Mouse (Mus musculus): ENCODE measurements at regions not wholly inside any gene's neighbourhood (a gene's known extent, or its start where the extent isn't known, plus 50 kb on each side); places are given as distances from the start of the nearest gene placed in this dataset.

- TF ChIP-seq CTCF (conservative IDR thresholded peaks at IDR 0.05; ENCODE audit: insufficient read depth, insufficient read length, low read depth, low read length), result no peak
- TF ChIP-seq POLR2A (IDR thresholded peaks at IDR 0.05; ENCODE audit: low read depth, low read length), result no peak
- H3K36me3 ChIP-seq (ENCODE audit: control insufficient read depth, insufficient read depth, low read length), result no peaks in the 10 kb centered on the region
- no peaks in the 10 kb centered on the region; the same call in 1 of the 2 replicates for H3K4me1 ChIP-seq (ENCODE audit: control insufficient read depth, insufficient read depth, low read length)
- H3K27me3 ChIP-seq (replicated peaks; ENCODE audit: control insufficient read depth, insufficient read depth, low read length), result no peaks in the 10 kb centered on the region
- no peak for DNase-seq
- no peak overlapping the region for H3K27ac ChIP-seq (ENCODE audit: insufficient read depth, low read depth, low read length)
- H3K4me3 ChIP-seq (ENCODE audit: insufficient read depth, low read depth, low read length), result no peak overlapping the region
- WGBS, result 85% methylated on average over 5 of the region's 5 CpGs
These were observed 95.2 kb upstream of the Cd180 start for GRCm38 (mm10) chr13:102598181-102598580.

- H3K27me3 ChIP-seq (replicated peaks; ENCODE audit: control insufficient read depth, insufficient read depth, low read length), result no peaks in the 10 kb centered on the region
- no peak for TF ChIP-seq CTCF (conservative IDR thresholded peaks at IDR 0.05; ENCODE audit: insufficient read depth, insufficient read length, low read depth, low read length)
- TF ChIP-seq POLR2A (IDR thresholded peaks at IDR 0.05; ENCODE audit: low read depth, low read length), result no peak
- no peak for DNase-seq
- H3K36me3 ChIP-seq (ENCODE audit: control insufficient read depth, insufficient read depth, low read length), result no peaks in the 10 kb centered on the region
- H3K4me3 ChIP-seq (ENCODE audit: insufficient read depth, low read depth, low read length), result no peak overlapping the region
- WGBS, result 61% methylated on average over 3 of the region's 3 CpGs
- no peaks in the 10 kb centered on the region; the same call in 1 of the 2 replicates for H3K4me1 ChIP-seq (ENCODE audit: control insufficient read depth, insufficient read depth, low read length)
- H3K27ac ChIP-seq (ENCODE audit: insufficient read depth, low read depth, low read length), result no peak overlapping the region
These were observed 93.8 kb upstream of the Cd180 start for GRCm38 (mm10) chr13:102599602-102600001.

- WGBS, result 85% methylated on average over 4 of the region's 4 CpGs
- no peak overlapping the region for H3K27ac ChIP-seq (ENCODE audit: insufficient read depth, low read depth, low read length)
- no peak for TF ChIP-seq CTCF (conservative IDR thresholded peaks at IDR 0.05; ENCODE audit: insufficient read depth, insufficient read length, low read depth, low read length)
- no peak for TF ChIP-seq POLR2A (IDR thresholded peaks at IDR 0.05; ENCODE audit: low read depth, low read length)
- H3K4me3 ChIP-seq (ENCODE audit: insufficient read depth, low read depth, low read length), result no peak overlapping the region
- no peaks in the 10 kb centered on the region for H3K27me3 ChIP-seq (replicated peaks; ENCODE audit: control insufficient read depth, insufficient read depth, low read length)
- no peak for DNase-seq
- no peaks in the 10 kb centered on the region; the same call in 1 of the 2 replicates for H3K4me1 ChIP-seq (ENCODE audit: control insufficient read depth, insufficient read depth, low read length)
- no peaks in the 10 kb centered on the region for H3K36me3 ChIP-seq (ENCODE audit: control insufficient read depth, insufficient read depth, low read length)
These were observed 93.3 kb upstream of the Cd180 start for GRCm38 (mm10) chr13:102600026-102600425.

GRCm38 (mm10) chr13:102624461-102624860 lies 68.9 kb upstream of the Cd180 start:
- H3K36me3 ChIP-seq (ENCODE audit: control insufficient read depth, insufficient read depth, low read length), result no peaks in the 10 kb centered on the region
- no peak overlapping the region for H3K4me3 ChIP-seq (ENCODE audit: insufficient read depth, low read depth, low read length)
- DNase-seq, result no peak
- TF ChIP-seq POLR2A (IDR thresholded peaks at IDR 0.05; ENCODE audit: low read depth, low read length), result no peak
- TF ChIP-seq CTCF (conservative IDR thresholded peaks at IDR 0.05; ENCODE audit: insufficient read depth, insufficient read length, low read depth, low read length), result no peak
- peaks cover 20% of the 10 kb centered on the region for H3K4me1 ChIP-seq (ENCODE audit: control insufficient read depth, insufficient read depth, low read length)
- no peaks in the 10 kb centered on the region for H3K27me3 ChIP-seq (replicated peaks; ENCODE audit: control insufficient read depth, insufficient read depth, low read length)
- no peak overlapping the region for H3K27ac ChIP-seq (ENCODE audit: insufficient read depth, low read depth, low read length)
- 88% methylated on average over 2 of the region's 2 CpGs for WGBS

GRCm38 (mm10) chr13:102625171-102625835 lies 68.1 kb upstream of the Cd180 start:
- Histone ChIP-seq H3K4me1 (ENCODE audit: control insufficient read depth, insufficient read depth, low read length) (peaks cover 20% of the 10 kb centered on the region), H3K36me3 (ENCODE audit: control insufficient read depth, insufficient read depth, low read length) (no peaks in the 10 kb centered on the region), H3K4me3 (ENCODE audit: insufficient read depth, low read depth, low read length) (no peak overlapping the region), H3K27ac (ENCODE audit: insufficient read depth, low read depth, low read length) (peak overlapping the region; percentile 75), H3K27me3 (replicated peaks; ENCODE audit: control insufficient read depth, insufficient read depth, low read length) (no peaks in the 10 kb centered on the region)
- TF ChIP-seq POLR2A (IDR thresholded peaks at IDR 0.05; ENCODE audit: low read depth, low read length), result no peak
- 0 out of 2 replicates have a peak, but pooled peaks have one; percentile 14 for TF ChIP-seq CTCF (conservative IDR thresholded peaks at IDR 0.05; ENCODE audit: insufficient read depth, insufficient read length, low read depth, low read length)
- 35% methylated on average over 8 of the region's 8 CpGs for WGBS
- peak; percentile 97 for DNase-seq

- Histone ChIP-seq H3K4me3 (ENCODE audit: insufficient read depth, low read depth, low read length) (no peak overlapping the region), H3K27ac (ENCODE audit: insufficient read depth, low read depth, low read length) (peak overlapping the region; percentile 27; the same call in 1 of the 2 replicates), H3K36me3 (ENCODE audit: control insufficient read depth, insufficient read depth, low read length) (no peaks in the 10 kb centered on the region), H3K27me3 (replicated peaks; ENCODE audit: control insufficient read depth, insufficient read depth, low read length) (no peaks in the 10 kb centered on the region), H3K4me1 (ENCODE audit: control insufficient read depth, insufficient read depth, low read length) (peaks cover 20% of the 10 kb centered on the region)
- 38% methylated on average over 5 of the region's 5 CpGs for WGBS
- TF ChIP-seq CTCF (conservative IDR thresholded peaks at IDR 0.05; ENCODE audit: insufficient read depth, insufficient read length, low read depth, low read length) (no peak), POLR2A (IDR thresholded peaks at IDR 0.05; ENCODE audit: low read depth, low read length) (no peak)
- no peak for DNase-seq
These were observed 67.5 kb upstream of the Cd180 start for GRCm38 (mm10) chr13:102625836-102626340.

GRCm38 (mm10) chr13:102627786-102628185 lies 65.6 kb upstream of the Cd180 start:
- H3K36me3 ChIP-seq (ENCODE audit: control insufficient read depth, insufficient read depth, low read length), result no peaks in the 10 kb centered on the region
- DNase-seq, result no peak
- 94% methylated on average over 4 of the region's 4 CpGs for WGBS
- TF ChIP-seq CTCF (conservative IDR thresholded peaks at IDR 0.05; ENCODE audit: insufficient read depth, insufficient read length, low read depth, low read length) (no peak), POLR2A (IDR thresholded peaks at IDR 0.05; ENCODE audit: low read depth, low read length) (no peak)
- H3K4me3 ChIP-seq (ENCODE audit: insufficient read depth, low read depth, low read length), result no peak overlapping the region
- no peaks in the 10 kb centered on the region for H3K27me3 ChIP-seq (replicated peaks; ENCODE audit: control insufficient read depth, insufficient read depth, low read length)
- no peak overlapping the region for H3K27ac ChIP-seq (ENCODE audit: insufficient read depth, low read depth, low read length)
- peaks cover 16% of the 10 kb centered on the region for H3K4me1 ChIP-seq (ENCODE audit: control insufficient read depth, insufficient read depth, low read length)
